Mouse (Mus musculus): ENCODE data around the gene Ndufaf2.

DNA sequence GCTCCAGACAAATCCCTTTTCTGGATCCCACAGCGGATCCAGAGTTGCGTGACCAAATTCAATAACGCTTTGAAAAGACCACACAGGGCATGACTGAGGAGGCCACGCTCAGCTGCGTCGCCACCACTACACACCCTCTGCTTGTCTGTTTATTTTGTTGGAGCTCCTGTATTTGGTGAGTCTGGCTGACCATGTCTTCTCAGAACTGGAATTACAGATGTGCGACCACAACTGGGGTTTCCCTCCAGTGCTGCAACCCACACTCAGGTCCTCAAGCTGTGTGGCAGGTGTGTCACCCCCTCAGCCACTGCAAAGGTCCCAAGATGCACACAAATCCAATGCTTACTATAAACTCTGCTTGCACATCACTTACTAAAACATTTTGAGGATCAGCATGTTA is 66.1 kb downstream of the Ndufaf2 start:
- no peak for TF ChIP-seq HCFC1 (IDR thresholded peaks at IDR 0.05; ENCODE audit: borderline replicate concordance, insufficient read depth, low read length)
- no peak for TF ChIP-seq MAFK (IDR thresholded peaks at IDR 0.05; ENCODE audit: insufficient read depth, low read depth, low read length)
- no peak for TF ChIP-seq ZNF384 (IDR thresholded peaks at IDR 0.05; ENCODE audit: low read depth, low read length)
- TF ChIP-seq CHD2 (IDR thresholded peaks at IDR 0.05; ENCODE audit: low read depth, low read length) = no peak
- no peak for TF ChIP-seq ZC3H11A (IDR thresholded peaks at IDR 0.05; ENCODE audit: borderline replicate concordance, low read depth, low read length)
